Mouse (Mus musculus) heart, adult 2 months (tissue): ENCODE measurements around the gene Cenpv. TPM values are rescaled to one million over a fixed set of nuclear protein-coding genes. Genes with fewer than 3 reads are reported as not detected.

ENCODE experiments used
- DNase-seq, 2 experiments: peaks; one replicate each; pipeline ENCODE4 v3.0.0; 2021
- H3K27ac ChIP-seq: fragments of 200-600 bp; 2 replicates; pipeline ENCODE4 v1.8.1; 2022
- H3K27me3 ChIP-seq: fragments of 200-500 bp; 2 replicates; pipeline ENCODE4 v1.6.1; 2012; ENCODE audit warnings: mild to moderate bottlenecking, low read length, inconsistent platforms, mixed read lengths; ENCODE audit not compliant: control insufficient read depth, insufficient read depth
- H3K36me3 ChIP-seq: fragments of 200-500 bp; 2 replicates; pipeline ENCODE4 v1.6.1; 2012; ENCODE audit warnings: low read length, inconsistent platforms; ENCODE audit not compliant: control insufficient read depth, insufficient read depth
- H3K4me1 ChIP-seq: fragments of 200-500 bp; 2 replicates; pipeline ENCODE4 v1.6.1; 2011; ENCODE audit warnings: low read length; ENCODE audit not compliant: control insufficient read depth, insufficient read depth
- H3K4me3 ChIP-seq: fragments of 200-600 bp; 2 replicates; pipeline ENCODE4 v1.8.1; 2022
- H3K79me2 ChIP-seq: fragments of 200-500 bp; replicated peaks from 2 replicates; pipeline ENCODE4 v1.6.1; 2012; ENCODE audit warnings: mild to moderate bottlenecking, inconsistent platforms, low read length, moderate library complexity, mixed read lengths; ENCODE audit not compliant: control insufficient read depth, insufficient read depth
- H3K9ac ChIP-seq: fragments of 200-500 bp; 2 replicates; pipeline ENCODE4 v1.6.1; 2012; ENCODE audit warnings: low read depth, mild to moderate bottlenecking, control low read depth, inconsistent platforms, low read length, mixed read lengths
- CTCF ChIP-seq: fragments of 200-600 bp; IDR thresholded peaks from 2 replicates; pipeline ENCODE4 v1.8.1; 2022; ENCODE audit warnings: antibody characterized with exemption, mild to moderate bottlenecking, moderate library complexity
- EP300 ChIP-seq: fragments of 200-500 bp; IDR thresholded peaks from 2 replicates; pipeline ENCODE4 v1.6.1; 2011; ENCODE audit warnings: low read depth, low read length, control low read depth; ENCODE audit not compliant: insufficient read depth
- POLR2A ChIP-seq: fragments of 200-500 bp; IDR thresholded peaks from 2 replicates; pipeline ENCODE4 v1.6.1; 2011; ENCODE audit warnings: mild to moderate bottlenecking, low read depth, low read length, control low read depth; ENCODE audit not compliant: insufficient read depth
- WGBS: fragments of 180-500 bp; shearing (Covaris S2); methylation state at CpG from one replicate; pipeline ENCODE4 v1.1.7; 2018; 5-methylcytosine and 5-hydroxymethylcytosine counted together
- intact Hi-C: fragments of 180-260 bp; cut with DNase I; formaldehyde crosslinking; loops from one replicate; pipeline ENCODE4 v1.15.1; 2025
- polyA plus RNA-seq: library from polyadenylated mRNA; depleted of rRNA; stranded (reverse); fragments of >200 nt; gene quantifications from 2 replicates; pipeline ENCODE4 v1.2.3, GENCODE M21; 2012
- total RNA-seq, 2 experiments: library from RNA; stranded (reverse); gene quantifications; 2 replicates each; pipeline ENCODE4 v1.2.3; 2021

Gene Cenpv
- total and polyA plus RNA-seq, 3 experiments, result 25.0 to 30.8 (median 25.8) TPM

- Histone ChIP-seq H3K4me1 (no peaks in the 10 kb centered on the region), H3K27ac (no peak overlapping the region), H3K36me3 (no peaks in the 10 kb centered on the region), H3K79me2 (no peaks in the 10 kb centered on the region), H3K9ac (no peak overlapping the region), H3K4me3 (no peak overlapping the region), H3K27me3 (no peaks in the 10 kb centered on the region)
- DNase-seq, result no peak
- TF ChIP-seq EP300, result no peak
- TF ChIP-seq CTCF, result no peak
- TF ChIP-seq POLR2A, result no peak
- 56% methylated on average over 2 of the region's 2 CpGs for WGBS
- intact Hi-C loops, result no loop called here
These were observed 16.8 kb downstream of the Cenpv start for GRCm38 (mm10) chr11:62522283-62522682.

GRCm38 (mm10) chr11:62518991-62519390, 20.1 kb downstream of the Cenpv start:
- no peaks in the 10 kb centered on the region for H3K36me3 ChIP-seq
- no peak for DNase-seq
- H3K4me1 ChIP-seq, result no peaks in the 10 kb centered on the region
- intact Hi-C loops, result no loop called here
- H3K4me3 ChIP-seq, result no peak overlapping the region
- 47% methylated on average over 2 of the region's 2 CpGs for WGBS
- H3K9ac ChIP-seq, result no peak overlapping the region
- H3K27ac ChIP-seq, result no peak overlapping the region
- H3K27me3 ChIP-seq, result no peaks in the 10 kb centered on the region
- H3K79me2 ChIP-seq, result no peaks in the 10 kb centered on the region
- TF ChIP-seq EP300 (no peak), POLR2A (no peak), CTCF (no peak)

- Histone ChIP-seq H3K36me3 (no peaks in the 10 kb centered on the region), H3K27me3 (no peaks in the 10 kb centered on the region), H3K4me3 (no peak overlapping the region), H3K9ac (no peak overlapping the region), H3K79me2 (no peaks in the 10 kb centered on the region), H3K4me1 (no peaks in the 10 kb centered on the region), H3K27ac (no peak overlapping the region)
- no peak for DNase-seq
- WGBS, result 84% methylated on average over 6 of the region's 6 CpGs
- intact Hi-C loops, result no loop called here
- TF ChIP-seq EP300 (no peak), POLR2A (no peak), CTCF (no peak)
These were observed 25.8 kb downstream of the Cenpv start for GRCm38 (mm10) chr11:62513311-62513710.

DNA sequence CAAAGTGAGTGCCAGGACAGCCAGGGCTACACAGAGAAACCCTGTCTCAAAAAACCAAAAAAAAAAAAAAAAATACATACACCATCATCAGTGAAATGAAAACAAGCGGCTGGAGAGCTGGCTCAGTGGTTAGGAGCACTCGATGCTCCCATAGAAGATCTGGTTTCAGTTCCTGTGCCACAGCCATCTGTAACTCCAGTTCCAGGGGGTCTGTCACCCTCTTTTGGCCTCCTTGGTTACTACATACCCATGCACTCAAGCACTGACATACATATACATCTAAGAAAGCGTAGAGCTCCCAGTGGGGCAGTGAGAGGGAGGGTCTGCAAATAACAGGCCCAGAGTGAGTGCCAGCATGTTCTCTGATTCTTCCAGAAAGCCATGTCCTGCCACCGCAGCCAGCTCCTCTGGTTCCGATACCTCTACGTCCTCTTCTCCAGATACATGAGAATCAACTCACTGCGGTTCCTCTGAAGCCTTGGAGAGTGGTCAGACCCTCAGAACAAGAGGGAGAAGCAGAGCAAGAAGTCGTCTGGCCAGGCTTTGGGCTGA, 26.5 kb downstream of the Cenpv start:
- H3K4me3 ChIP-seq, result no peak overlapping the region
- H3K27me3 ChIP-seq, result no peaks in the 10 kb centered on the region
- no peak overlapping the region for H3K27ac ChIP-seq
- no peaks in the 10 kb centered on the region for H3K36me3 ChIP-seq
- H3K79me2 ChIP-seq, result no peaks in the 10 kb centered on the region
- intact Hi-C loops, result no loop called here
- no peak for DNase-seq
- 89% methylated on average over 8 of the region's 8 CpGs for WGBS
- TF ChIP-seq EP300, result no peak
- no peak for TF ChIP-seq CTCF
- no peak for TF ChIP-seq POLR2A
- no peak overlapping the region for H3K9ac ChIP-seq
- no peaks in the 10 kb centered on the region for H3K4me1 ChIP-seq

- 87% methylated on average over 13 of the region's 13 CpGs for WGBS
- DNase-seq, result no peak
- intact Hi-C loops, result no loop called here
These were observed 27.4 kb downstream of the Cenpv start for GRCm38 (mm10) chr11:62511444-62512202.

DNA sequence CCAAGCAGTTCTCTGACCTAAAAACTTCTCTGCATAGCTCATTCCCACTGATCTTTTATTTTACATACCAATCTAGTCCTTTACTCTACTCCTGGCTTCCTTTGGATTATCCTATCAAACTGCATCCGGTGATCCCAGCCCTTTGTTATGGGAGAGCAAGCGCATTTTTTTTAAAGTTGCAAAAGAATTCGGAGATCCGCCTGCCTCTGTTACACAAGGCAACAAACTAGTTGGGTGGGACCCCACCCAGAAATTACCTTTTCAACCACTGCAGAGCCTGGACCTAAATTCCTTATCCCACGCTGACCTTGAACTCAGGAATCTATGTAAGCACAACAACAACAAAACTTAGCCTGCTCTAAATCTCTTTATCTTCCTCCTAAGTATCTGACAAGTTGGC, 28.1 kb downstream of the Cenpv start:
- H3K27ac ChIP-seq, result no peak overlapping the region
- DNase-seq, result no peak
- H3K4me3 ChIP-seq, result no peak overlapping the region
- no peaks in the 10 kb centered on the region for H3K36me3 ChIP-seq
- no peaks in the 10 kb centered on the region for H3K4me1 ChIP-seq
- no peaks in the 10 kb centered on the region for H3K27me3 ChIP-seq
- TF ChIP-seq CTCF, result no peak
- TF ChIP-seq EP300, result no peak
- no peak for TF ChIP-seq POLR2A
- no peaks in the 10 kb centered on the region for H3K79me2 ChIP-seq
- 84% methylated on average over 5 of the region's 5 CpGs for WGBS
- intact Hi-C loops, result no loop called here
- no peak overlapping the region for H3K9ac ChIP-seq

More at GRCm38 (mm10) chr11:62511444-62512202, 27.4 kb downstream of the Cenpv start:
- Histone ChIP-seq H3K79me2 (no peaks in the 10 kb centered on the region), H3K27me3 (no peaks in the 10 kb centered on the region), H3K9ac (no peak overlapping the region), H3K4me3 (no peak overlapping the region), H3K27ac (no peak overlapping the region), H3K4me1 (no peaks in the 10 kb centered on the region), H3K36me3 (no peaks in the 10 kb centered on the region)
- TF ChIP-seq POLR2A (no peak), CTCF (no peak), EP300 (no peak)
